Mouse (Mus musculus) ovary, postnatal 14 days (tissue): ENCODE measurements around the gene Bola1.
"Not testable (repeated sequence)": the region's sequence is repeated elsewhere in the genome, so short reads cannot be mapped to it uniquely, and the experiment has no call there.

ENCODE experiments used
- DNase-seq: peaks from one replicate; pipeline ENCODE4 v3.0.0; 2022; ENCODE audit warnings: low spot score

Bola1 gene

DNA sequence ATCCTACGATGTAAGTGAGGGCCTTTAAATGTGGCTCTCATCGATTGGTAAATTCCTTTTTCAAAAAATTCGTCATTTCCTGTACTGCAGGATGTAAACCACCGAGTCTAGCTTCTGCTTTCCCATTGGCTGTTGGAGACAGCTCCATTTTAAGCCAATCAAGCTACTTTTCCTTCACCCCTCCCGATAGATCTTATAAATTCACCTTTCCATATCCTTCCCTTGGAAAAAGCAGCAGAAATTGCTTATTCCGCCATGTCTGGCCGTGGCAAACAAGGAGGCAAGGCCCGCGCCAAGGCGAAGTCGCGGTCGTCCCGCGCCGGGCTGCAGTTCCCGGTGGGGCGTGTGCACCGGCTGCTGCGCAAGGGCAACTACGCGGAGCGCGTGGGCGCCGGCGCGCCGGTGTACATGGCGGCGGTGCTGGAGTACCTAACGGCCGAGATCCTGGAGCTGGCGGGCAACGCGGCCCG, at the start of gene Bola1, which contains the start of gene Hist2h2ab:
Gene Bola1, minus strand, starts transcription at position 49 of the 470 bp plus-strand sequence.
Gene Hist2h2ab, plus strand, starts transcription at position 205 of the 470 bp plus-strand sequence.
- DNase-seq: peak; percentile 63

DNA sequence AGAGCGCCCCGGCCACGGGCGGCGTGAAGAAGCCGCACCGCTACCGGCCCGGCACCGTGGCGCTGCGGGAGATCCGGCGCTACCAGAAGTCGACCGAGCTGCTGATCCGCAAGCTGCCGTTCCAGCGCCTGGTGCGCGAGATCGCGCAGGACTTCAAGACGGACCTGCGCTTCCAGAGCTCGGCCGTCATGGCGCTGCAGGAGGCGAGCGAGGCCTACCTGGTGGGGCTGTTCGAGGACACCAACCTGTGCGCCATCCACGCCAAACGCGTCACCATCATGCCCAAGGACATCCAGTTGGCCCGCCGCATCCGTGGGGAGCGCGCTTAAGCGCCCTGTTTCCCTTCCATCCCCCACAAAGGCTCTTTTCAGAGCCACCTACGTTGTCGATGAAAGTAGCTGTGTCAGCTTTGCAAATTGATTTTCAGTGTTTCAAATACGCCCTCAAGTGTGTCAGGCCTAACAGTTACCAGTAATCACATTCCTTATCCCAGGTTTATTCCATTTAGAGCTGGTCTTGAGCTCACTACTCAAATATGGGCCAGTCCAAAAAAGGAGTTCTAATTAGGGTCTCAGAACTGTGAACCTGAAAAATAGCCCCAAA, 49.4 kb upstream of the Bola1 start:
- DNase-seq: not testable (repeated sequence)

DNA sequence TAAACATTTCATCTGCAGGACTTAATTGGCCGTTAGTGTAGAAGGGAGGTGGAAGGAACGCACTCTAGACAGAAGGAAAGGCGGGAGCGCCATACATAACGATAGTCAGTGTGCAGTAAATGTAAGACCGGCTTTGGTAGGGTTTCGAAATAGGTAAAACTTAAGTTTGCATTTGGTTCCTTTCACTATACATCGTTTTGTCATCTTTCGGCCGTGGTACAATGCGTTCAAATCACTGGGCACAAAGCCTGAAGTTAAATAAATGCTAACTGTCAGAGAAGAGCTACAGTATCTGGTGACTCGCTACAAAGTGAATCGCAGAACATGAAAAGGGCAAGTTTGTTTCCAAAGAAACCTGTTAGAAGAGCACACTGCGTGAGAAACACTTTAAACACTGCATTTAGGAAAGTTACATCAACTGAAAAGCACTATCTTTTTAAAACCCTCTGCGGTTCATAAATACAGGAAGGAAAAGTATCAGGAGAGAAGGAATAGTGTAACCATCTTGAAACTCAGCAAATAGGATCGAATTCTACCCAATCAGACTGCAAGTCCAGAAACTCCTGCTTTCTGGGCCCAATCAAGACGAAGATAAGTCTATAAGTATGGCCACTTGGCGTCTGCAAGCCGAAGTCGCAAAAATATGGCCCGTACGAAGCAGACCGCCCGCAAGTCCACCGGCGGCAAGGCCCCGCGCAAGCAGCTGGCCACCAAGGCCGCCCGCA, 48.7 kb upstream of the Bola1 start, which contains the start of gene Hist2h3b:
Gene Hist2h3b, plus strand, starts transcription at position 604 of the 725 bp plus-strand sequence.
- DNase-seq: peak; percentile 77

DNA sequence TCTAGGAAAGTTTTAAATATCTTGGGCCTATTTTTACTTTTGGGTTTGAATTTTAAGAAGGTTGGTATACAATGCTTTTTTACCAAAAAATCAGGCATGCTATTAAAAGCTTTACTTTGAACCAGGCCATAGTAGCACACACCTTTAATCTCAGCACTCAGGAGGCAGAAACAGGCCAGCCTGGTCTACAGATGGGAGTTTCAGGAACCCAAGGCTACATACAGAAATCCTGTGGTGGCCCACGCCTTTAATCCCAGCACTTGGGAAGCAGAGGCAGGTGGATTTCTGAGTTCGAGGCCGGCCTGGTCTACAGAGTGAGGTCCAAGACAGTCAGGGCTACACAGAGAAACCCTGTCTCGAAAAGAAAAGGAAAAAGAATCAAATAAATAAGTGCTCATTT, 48.0 kb upstream of the Bola1 start:
- no peak for DNase-seq

DNA sequence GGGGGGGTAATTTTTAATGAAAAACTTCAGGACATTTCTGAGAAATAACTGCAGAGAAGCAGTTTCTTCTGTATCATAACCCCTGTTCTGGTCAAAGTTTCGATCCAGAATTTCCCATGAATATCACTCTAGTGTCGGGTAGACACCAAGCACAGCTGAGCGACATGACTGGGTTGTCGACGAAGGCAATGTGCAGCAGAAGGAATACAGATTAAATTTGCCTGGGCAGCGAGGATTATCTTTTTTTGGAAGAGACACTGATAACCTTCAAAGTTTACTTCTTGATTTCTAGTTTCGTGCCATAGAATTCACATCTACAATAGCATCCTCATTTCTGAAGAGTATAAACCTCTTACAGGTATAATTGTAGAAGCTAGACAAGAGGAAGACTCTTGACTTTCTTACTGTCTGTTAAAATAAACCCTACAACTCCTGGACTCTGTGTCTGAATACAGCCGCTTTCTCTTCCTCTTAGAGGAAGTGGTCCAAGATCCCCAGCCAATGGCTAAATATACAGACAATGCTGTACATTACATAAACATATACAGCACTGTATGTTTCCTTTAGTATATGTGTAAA, 46.7 kb upstream of the Bola1 start:
- no peak for DNase-seq

DNA sequence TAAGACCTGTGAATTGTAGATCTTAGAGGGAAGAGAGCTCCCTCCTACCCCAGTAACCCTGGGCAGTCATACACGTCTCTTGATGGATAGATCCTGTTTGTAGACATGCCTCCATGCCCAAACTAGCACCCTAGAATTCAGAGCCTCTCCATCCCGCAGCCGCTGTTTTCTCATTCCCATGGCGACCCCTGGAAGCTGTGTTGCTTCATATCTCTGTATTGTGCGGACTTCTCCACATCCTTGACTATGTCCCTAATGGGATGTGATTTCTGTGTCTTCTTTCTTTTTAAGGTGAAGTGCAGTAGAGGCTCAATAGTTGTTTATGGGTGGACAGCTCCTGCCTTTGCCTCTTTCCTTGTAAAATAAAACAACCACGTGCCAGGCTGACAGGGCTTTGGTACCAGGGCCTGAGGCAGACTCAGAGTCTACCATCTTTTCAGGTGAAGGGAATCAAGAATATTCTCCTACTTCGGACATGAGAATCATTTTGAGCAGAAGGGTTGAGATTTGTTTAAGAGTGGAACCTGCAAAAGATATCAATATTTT, 45.0 kb upstream of the Bola1 start:
- no peak for DNase-seq

DNA sequence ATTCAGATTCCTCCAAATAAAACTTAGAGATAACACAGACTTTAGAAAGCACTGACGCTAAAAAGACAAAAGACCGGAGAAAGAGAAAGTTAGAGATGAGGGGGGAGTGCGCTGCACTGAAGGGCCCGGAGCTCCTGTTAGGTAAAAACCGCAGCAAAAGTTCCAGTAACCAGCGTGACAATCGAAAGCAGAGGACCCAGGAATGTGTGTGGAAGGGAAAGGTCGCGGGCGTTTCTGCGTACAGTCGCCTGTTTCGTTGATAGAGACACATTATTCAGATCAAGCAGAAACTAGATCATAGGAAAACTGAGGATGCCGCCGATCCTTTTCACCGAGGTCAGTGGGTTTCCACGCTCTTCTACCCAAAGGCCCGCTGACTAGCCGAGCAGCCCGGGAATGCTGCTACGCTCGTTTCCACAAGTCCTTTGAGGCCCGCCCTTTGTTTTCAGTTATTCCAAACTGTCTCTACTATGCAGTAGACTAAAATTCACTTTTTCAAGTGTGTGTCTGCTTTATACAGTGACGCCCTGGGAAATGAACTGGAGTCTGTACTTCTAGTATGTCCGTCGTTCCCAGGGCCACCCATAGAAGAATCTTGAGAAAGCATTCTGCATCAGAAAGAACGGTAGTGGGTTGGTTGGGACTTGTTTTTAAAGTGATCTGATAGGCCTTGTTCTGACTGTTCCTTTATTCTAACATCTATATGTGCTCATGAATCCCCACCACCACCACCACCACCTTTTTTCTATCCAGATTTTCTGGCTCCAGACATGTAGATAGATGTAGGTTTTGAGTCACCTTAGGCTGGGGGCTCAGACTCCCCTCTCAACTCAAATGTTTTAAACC, 44.3 kb upstream of the Bola1 start:
- DNase-seq: peak; percentile 42

DNA sequence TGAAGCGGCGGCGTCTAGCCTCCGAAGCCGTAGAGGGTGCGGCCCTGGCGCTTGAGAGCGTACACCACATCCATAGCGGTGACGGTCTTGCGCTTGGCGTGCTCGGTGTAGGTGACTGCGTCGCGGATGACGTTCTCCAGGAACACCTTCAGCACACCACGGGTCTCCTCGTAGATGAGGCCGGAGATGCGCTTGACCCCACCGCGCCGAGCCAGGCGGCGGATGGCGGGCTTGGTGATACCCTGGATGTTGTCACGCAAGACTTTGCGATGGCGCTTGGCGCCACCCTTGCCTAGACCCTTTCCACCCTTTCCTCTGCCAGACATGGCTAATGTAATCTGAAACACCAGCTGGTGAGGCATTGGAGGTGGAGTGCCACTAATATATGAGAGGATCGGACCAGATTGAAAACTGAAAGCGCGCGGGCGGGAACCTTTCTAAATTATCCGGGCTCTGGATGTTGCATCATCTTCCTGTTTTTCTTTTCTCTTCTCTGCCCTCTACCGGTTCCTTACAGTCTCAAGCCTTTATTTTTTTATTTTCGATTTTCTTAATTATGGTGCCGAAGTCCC, 43.6 kb upstream of the Bola1 start, which contains the start of gene Hist2h4:
Gene Hist2h4, minus strand, starts transcription at position 333 of the 572 bp plus-strand sequence.
- DNase-seq: peak; percentile 96

DNA sequence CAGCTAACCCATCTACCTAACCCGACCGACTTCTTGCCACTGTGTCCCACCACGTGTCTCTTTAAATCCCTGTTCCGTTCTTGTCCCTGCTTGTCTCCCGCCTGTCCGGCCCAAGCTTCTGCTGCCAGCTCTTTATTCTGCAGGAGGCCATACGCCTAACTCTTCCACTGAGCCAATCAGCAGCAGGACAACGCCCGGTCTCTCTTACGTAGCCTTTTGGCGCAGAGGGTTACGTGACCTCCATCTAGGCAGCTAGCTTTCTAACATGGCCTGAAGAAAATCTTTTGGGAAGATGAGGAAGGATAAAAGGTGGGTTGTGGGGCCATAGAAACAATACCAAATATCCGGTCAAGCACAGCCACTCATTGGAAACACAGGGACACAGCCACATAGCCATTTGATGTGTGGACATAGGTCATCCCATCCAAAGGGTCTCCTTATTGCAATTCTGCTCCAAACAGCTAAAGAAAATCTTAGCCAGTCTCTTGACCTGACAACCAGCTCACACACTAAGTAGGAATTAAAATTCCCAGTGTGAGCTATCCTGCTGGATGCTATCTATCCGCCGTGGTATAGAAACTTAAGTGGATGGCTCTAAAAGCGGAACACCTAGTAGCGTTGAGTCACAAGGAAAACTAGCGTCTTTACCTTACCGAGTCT, 42.8 kb upstream of the Bola1 start:
- peak; percentile 61 for DNase-seq

DNA sequence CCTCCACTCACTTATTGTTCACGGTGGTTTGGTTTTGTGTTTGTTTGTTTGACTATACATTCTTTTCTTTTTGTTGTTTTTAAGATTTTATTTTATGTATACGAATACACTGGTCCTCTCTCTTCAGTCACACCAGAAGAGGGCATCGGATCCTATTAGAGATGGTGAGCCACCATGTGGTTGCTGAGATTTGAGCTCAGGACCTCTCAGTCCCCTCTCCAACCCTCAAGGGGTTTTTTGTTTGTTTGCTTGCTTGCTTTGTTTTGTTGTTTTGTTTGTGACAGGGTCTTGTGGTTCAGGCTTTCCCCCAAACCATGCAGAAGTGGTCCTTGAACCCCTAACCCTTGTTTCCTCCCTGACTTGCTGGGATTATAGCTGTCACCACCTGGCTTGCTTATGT, 42.1 kb upstream of the Bola1 start:
- no peak for DNase-seq

DNA sequence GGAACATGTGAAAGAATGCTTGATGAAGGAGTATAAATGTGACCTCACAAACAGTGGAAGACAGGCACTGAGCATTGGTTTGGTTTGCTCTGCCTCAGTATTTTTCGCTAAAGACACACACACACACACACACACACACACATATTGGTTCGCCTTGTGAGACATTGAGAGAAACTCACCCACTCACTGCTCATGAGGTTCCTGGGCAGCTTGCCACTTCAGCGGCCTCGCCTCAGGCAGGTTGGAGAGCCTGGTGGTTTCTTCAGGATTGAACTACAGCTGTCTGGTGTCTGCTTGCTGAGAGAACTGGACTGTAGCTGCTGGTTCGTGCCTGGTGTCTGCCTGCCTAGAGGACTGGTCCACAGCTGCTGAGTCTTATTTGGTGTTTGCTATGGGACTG, 40.7 kb upstream of the Bola1 start:
- DNase-seq: no peak

DNA sequence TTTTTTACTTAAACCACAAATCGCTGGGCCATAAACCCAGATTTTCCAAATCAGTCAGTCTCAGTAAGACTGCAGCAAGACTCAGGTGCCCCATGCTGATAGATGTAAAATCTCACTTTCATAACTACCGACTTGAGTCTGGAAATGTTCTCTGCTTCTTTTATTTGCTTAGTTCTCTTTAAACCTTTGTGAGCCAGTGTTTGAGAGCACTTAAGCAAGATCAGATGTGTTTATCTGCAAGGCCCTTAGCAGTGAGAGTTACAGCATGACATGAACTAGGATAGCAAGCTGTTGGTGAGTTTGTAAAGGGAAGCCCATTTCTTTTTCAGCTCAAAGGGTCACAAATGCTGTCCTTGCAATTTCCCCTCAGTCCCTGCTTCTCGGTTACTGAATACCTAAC, 37.7 kb upstream of the Bola1 start:
- no peak for DNase-seq

DNA sequence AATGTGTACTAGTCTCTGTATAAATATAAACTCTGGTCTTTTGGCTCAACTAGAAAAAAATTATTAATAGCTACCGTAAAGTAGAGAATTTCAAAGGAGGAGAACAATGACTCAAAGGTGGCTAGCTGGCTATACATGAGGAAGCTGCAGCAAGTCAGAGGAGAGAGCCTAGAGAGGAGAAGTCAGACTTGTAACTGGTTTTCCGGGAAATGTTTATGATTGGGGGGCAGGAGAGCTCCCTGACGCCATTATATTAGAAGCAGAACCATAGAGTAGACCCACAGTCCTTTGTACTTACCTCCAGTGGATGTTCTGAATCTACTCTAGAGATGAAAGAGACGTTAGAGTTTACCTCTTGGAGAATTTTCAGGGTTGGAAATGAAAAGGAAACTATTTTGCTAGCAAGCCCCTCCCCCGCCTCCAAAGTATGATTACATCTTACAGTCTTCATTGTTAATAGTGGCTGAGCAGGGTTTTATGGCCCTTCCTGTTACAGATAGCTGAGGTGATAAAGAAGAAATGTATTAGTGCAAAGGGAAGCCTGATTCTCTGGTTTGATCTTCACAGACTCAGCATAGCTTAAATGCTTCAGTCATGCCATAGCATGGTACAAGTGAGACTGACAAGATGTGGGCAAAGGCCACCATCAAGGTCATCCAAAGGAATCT, 36.6 kb upstream of the Bola1 start:
- DNase-seq: no peak

DNA sequence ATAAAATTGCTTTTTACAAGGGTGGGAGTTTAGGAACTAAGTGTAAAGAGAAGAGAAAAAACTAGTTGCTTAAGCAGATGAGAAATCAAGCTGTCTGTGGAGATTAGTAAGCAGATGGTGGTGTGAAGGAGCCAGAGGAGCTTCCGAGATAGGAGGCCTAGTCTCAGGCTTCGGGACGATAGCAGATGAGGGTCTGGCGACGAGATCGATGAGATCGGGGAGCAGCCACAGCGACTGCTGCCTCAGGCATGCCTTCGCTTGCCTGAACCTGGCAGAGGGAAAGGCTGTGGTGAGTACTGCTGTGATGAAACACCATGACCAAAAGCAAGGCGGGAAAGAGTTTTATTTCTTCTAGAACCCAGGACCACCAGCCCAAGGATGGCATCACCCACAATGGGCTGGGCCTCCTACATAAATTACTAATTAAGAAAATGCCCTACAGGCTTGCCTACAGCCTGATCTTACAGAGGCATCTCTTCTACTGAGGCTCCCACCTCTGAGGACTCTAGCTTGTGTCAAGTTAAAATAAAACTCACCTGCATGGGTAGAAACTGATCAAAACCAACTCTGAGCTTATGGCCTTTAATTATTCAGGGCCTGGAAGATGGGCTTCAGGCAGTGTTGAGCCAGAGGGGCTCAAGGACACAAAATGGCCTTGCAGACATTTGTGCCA, 35.3 kb upstream of the Bola1 start:
- no peak for DNase-seq

DNA sequence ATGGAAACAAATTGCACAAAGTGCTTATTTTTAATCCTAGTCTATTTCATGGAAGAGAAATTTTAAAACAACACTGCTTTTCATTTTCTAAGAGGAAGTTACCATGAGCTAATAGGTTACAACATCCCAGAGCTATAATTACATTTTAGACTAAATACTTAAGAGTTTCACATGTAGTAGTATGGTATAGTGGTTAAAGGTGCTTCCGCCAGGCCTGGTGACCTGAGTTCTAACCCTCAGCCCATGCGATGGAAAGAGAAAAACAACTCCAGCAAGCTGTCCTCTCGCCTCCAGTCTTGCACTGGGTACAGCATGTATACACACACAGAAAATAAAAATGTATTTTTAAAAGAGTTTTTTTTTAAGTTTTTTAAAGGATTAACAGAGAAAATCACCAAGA, 32.3 kb upstream of the Bola1 start:
- DNase-seq: no peak

DNA sequence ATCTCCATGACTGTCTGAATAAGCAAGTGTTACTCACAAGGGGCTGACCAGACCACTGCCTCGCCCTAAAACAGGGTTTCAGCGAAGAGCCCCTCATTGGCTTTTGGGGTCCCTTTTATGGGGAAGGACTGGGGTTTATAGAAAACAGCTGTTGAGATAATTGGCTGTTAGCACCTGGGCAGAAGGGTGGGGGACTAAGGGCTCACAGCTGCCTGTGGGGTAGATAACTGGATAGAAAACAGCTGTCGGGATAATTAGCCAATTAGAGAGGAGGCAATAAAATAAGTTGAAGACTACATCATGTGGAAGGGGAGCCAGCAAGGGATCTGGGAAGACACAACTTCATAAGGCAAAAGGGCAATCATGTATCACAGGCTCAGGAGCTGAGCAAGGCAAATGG, 31.4 kb upstream of the Bola1 start:
- no peak for DNase-seq

DNA sequence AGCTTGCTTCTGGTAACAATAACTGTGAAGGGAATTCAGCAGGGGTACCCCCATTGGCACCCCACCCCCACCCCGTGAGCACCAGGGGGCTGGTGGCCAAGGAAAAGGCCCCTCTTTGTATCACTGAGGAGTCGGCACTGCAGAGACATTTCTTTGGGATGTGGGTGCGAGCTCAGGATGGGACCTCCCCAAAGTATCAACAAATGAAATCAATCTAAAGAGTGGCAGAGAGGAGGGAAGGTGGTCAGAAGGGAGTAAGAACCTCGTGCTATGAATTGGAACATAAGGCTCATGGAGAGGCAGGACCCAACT, 29.5 kb upstream of the Bola1 start:
- DNase-seq: no peak

DNA sequence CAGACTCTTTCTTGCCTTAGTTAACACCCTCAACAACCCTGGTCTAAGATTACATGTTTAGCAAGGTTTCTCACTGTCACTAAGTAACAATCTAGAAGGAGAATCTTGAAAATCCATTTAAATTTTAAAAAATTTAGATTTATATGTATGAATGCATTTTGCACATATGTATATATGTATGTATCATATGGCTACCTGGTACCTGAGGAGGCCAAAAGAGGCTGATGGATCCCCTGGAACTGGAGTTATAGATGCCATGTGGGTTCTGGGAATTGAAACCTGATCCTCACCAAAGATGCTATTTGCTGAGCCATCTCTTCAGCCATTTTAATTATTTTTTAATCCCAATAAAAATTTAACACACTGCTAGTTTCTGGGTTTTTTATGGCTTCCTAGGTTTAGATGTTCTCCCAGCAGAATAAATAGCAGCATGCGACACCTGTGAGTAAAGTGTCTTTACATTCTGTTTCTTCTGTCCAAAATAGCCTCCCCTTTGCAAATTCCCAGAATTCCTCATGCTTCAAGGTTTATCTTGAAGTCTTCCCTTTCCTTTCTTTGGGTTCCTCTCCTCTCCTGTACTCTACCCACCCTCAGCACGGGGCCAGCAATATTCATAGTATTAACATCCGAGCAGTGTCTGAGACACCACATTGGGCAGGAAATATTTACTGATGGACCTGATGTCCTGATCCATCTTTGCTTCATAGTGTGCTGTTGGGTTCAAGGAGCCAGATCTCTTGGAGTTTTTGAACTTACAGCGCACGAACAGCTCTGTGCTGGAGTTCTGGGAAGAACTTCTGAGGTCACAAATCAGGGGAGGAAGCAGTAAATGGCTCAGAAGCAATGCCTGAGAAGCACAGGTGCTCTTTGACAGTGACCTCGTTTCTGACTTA, 28.9 kb upstream of the Bola1 start:
- DNase-seq: no peak
